Mouse (Mus musculus) testis, adult 2 months (tissue): Measurements from ENCODE around the gene Sgms2. TPM values are rescaled to one million over a fixed set of nuclear protein-coding genes. Genes with fewer than 3 reads are reported as not detected.

Experiments
- H3K27ac ChIP-seq: fragments of 200-500 bp; 2 replicates; pipeline ENCODE4 v1.5.1; 2012; ENCODE audit warnings: low read depth, low read length; ENCODE audit not compliant: control insufficient read depth, insufficient read depth
- H3K27me3 ChIP-seq: fragments of 200-500 bp; 2 replicates; pipeline ENCODE4 v1.6.1; 2012; ENCODE audit warnings: mild to moderate bottlenecking, low read length, moderate library complexity; ENCODE audit not compliant: control insufficient read depth, insufficient read depth
- H3K36me3 ChIP-seq: fragments of 200-500 bp; 2 replicates; pipeline ENCODE4 v1.6.1; 2012; ENCODE audit warnings: mild to moderate bottlenecking, low read length; ENCODE audit not compliant: control insufficient read depth, insufficient read depth
- H3K4me1 ChIP-seq: fragments of 200-500 bp; 2 replicates; pipeline ENCODE4 v1.6.1; 2012; ENCODE audit warnings: low read length; ENCODE audit not compliant: control insufficient read depth, insufficient read depth
- H3K4me3 ChIP-seq: fragments of 200-500 bp; 2 replicates; pipeline ENCODE4 v1.5.1; 2012; ENCODE audit warnings: low read depth, mild to moderate bottlenecking, low read length, moderate library complexity, mixed read lengths; ENCODE audit not compliant: control insufficient read depth
- CTCF ChIP-seq: fragments of 200-500 bp; IDR thresholded peaks from 2 replicates; pipeline ENCODE4 v1.5.1; 2012; ENCODE audit warnings: low read depth, mild to moderate bottlenecking, inconsistent platforms, low read length, moderate library complexity; ENCODE audit not compliant: control insufficient read depth, insufficient read depth, insufficient replicate concordance
- POLR2A ChIP-seq: fragments of 200-500 bp; IDR thresholded peaks from 2 replicates; pipeline ENCODE4 v1.6.1; 2012; ENCODE audit warnings: low read depth, mild to moderate bottlenecking, inconsistent platforms, low read length, moderate library complexity; ENCODE audit not compliant: control insufficient read depth
- polyA plus RNA-seq: library from polyadenylated mRNA; depleted of rRNA; stranded (reverse); fragments of >200 nt; gene quantifications from 2 replicates; pipeline ENCODE4 v1.2.3, GENCODE M21; 2012

Gene Sgms2
- polyA plus RNA-seq, 1 experiment: 48.2 TPM

DNA sequence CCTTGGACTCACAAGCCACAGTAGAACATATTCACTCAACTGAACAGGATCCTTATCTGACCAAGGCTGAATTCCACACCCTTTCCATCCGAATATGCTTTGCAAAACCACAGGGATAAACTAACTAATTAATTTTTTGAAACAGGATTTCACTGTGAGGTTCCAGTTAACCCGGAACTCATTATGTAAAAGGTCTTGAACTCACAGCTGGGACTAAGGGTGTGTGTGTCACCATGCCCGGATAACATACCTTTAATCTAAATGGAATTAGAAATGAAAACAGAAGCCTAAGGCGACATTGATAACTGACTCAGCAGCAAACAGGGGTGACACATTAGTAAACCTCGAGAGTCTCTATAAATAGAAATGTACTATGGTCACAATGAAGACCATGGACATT, 5.8 kb downstream of the Sgms2 start:
- Histone ChIP-seq H3K27ac (no peak overlapping the region), H3K27me3 (no peaks in the 10 kb centered on the region; the same call in 1 of the 2 replicates), H3K4me1 (peaks cover 5% of the 10 kb centered on the region), H3K36me3 (no peaks in the 10 kb centered on the region), H3K4me3 (no peak overlapping the region)
- no peak for TF ChIP-seq POLR2A
- TF ChIP-seq CTCF: no peak

DNA sequence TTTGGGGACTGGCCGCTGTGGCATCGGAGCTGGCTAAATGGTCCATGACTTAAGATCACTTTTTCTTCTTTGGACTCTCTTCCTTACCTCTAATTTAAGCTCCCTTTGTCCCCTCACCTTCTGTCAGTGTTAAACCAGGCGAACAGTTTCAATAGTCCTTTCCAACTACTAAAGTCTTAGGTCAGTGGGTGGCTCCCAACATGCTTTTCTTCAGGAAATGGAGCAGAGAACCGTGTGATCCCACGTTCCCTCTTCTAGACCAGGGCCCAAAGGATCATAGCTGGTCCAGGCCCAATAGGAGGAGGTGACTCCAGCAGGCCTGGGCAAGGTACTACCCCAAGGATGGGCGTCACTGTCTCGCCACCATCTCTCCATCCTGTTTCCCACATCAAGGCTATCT, 7.6 kb downstream of the Sgms2 start:
- H3K36me3 ChIP-seq: no peaks in the 10 kb centered on the region
- TF ChIP-seq POLR2A (no peak), CTCF (no peak)
- H3K27me3 ChIP-seq: no peaks in the 10 kb centered on the region
- no peaks in the 10 kb centered on the region; the same call in 1 of the 2 replicates for H3K4me1 ChIP-seq
- no peak overlapping the region for H3K4me3 ChIP-seq
- H3K27ac ChIP-seq: no peak overlapping the region

DNA sequence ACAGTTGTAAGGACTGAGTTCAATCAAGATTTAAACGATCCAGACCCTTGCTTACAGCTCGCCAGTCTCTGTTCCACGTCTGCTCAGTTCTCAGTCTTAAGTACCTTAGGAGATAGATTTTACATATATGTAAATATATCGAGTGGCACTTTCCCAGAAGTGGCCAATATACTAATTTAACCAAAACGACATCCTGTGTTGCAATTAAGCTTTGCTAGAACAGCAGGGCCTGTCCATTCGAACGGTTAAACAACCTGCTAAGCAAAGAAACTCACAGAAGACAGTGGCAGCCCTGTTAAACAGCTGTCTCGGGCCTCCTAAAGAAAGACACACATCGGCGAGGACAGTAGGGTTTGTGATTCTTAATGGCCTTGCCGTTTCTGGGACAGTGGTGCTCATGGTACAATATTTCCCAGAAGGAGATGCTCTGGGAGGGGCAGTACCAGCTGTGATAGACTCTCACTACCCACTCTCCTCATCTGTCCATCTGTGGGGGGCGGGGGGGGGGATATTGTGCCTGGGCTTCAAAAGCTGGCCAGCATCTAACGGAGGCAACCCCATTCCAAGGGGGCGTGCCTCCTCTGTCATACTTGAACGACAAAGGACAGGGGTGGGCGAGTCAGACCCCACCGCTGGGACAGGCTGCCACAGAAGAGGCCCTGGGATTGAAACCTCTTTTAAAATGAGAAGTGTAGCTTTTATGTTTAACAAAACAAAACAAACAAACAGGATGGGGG, 9.1 kb downstream of the Sgms2 start:
- Histone ChIP-seq H3K27me3 (no peaks in the 10 kb centered on the region), H3K4me3 (no peak overlapping the region), H3K27ac (no peak overlapping the region), H3K4me1 (no peaks in the 10 kb centered on the region; the same call in 1 of the 2 replicates), H3K36me3 (no peaks in the 10 kb centered on the region)
- TF ChIP-seq CTCF: no peak
- no peak for TF ChIP-seq POLR2A

DNA sequence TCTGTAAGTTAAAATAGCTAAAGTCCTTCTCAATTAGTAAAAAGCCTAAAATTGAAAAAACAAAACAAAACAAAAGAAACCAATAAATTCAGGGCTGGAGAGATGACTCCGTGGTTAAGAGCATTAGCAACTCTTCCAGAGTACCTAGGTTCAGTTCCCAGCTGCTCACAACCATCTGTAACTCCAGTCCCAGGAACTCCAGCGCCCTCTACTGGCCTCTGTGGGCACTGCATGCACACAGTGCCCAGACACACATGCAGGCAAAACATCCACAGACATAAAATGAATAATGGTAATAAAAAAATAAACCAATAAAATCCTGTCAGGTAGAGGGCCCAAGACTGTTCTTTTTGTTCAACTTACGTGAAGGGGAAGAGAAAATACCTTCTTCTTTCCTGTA, 10.6 kb downstream of the Sgms2 start:
- Histone ChIP-seq H3K27me3 (no peaks in the 10 kb centered on the region), H3K4me3 (no peak overlapping the region), H3K4me1 (no peaks in the 10 kb centered on the region; the same call in 1 of the 2 replicates), H3K27ac (no peak overlapping the region), H3K36me3 (no peaks in the 10 kb centered on the region)
- TF ChIP-seq CTCF (peak; percentile 86; the same call in 1 of the 2 replicates), POLR2A (no peak)

DNA sequence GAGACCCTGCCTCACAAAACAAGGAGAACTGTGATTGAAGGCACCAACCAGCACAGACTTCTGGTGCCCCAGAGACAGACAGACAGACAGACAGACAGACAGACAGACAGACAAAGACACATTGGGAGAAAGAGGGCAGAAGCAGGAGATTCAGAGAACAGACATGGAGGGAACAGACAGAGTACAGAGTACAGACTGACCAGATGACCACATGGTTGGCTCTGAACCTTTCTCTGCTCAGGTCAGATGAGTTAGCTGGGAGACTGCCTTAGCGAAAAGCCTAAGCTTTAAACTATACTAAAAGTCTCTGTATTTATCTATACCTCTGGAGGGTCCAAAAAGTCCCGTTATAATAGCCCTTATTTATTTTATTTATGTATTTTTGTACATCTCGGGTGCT, 11.8 kb downstream of the Sgms2 start:
- Histone ChIP-seq H3K4me3 (no peak overlapping the region), H3K27me3 (no peaks in the 10 kb centered on the region), H3K4me1 (no peaks in the 10 kb centered on the region; the same call in 1 of the 2 replicates), H3K27ac (no peak overlapping the region), H3K36me3 (no peaks in the 10 kb centered on the region)
- TF ChIP-seq CTCF: no peak

DNA sequence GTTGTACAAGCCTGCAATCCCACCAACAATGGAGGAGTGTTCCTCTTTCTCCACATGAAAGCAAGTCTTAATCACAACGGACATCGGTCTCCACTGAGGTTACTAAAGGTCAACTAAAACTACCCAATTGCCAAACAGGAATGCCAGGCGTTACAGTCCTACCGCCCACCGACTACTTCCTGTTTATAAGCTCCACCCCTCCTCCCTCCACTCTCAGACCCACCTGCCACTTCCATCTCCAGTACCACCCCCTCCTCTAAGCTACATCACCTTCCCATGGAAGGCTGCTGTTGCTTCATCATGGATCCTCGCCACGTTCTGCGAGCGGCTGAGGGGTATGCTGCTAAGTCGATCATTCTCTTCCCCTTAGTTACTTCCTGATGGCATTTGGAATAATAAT, 15.2 kb downstream of the Sgms2 start:
- Histone ChIP-seq H3K4me1 (no peaks in the 10 kb centered on the region), H3K36me3 (no peaks in the 10 kb centered on the region), H3K27me3 (no peaks in the 10 kb centered on the region), H3K27ac (no peak overlapping the region), H3K4me3 (no peak overlapping the region)
- TF ChIP-seq CTCF (no peak), POLR2A (no peak)

DNA sequence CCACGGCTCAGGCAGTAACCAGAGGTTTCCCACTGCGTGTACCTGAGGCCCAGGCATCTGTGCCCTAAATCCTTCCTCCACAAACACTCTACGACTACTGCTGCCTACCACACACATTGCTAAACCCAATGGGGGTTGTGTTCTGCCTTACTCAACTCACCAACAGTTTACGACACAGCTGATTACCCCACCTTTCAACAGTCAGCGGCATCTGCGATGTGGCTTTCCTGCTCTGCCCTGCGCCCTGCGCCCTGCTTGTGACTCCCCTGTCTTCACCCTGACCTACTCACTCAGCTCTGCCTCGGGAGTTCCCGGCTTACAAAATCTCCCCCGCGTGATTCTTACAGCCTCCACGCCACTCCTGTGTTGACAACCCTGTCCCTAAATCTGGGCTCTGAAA, 16.7 kb downstream of the Sgms2 start:
- no peak for TF ChIP-seq CTCF
- TF ChIP-seq POLR2A: no peak
- no peaks in the 10 kb centered on the region for H3K4me1 ChIP-seq
- no peak overlapping the region for H3K4me3 ChIP-seq
- no peak overlapping the region for H3K27ac ChIP-seq
- no peaks in the 10 kb centered on the region for H3K27me3 ChIP-seq
- H3K36me3 ChIP-seq: no peaks in the 10 kb centered on the region

DNA sequence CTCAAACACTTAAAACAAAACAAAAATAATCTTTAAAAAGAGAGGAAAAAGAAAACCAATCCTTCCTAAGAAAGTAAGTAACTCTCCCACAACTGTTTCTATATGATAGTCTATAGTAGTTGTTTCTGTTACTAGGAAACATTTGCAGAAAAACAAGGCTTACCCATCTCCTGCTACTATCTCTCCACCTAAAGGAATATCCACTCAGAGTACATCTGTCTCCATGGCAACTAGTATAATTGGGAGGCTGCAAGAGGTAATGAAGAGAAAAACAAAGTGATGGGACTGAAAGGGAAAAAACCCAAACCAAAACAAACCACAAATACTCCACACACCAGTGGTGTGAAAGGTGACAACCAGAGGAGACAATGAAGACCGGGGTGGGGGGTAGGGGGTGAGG, 17.7 kb downstream of the Sgms2 start:
- Histone ChIP-seq H3K4me1 (0 out of 2 replicates have a peak, but pooled peaks cover under 1% of the 10 kb centered on the region), H3K36me3 (no peaks in the 10 kb centered on the region), H3K4me3 (no peak overlapping the region), H3K27me3 (no peaks in the 10 kb centered on the region), H3K27ac (no peak overlapping the region)
- TF ChIP-seq CTCF (no peak), POLR2A (no peak)
